Mouse (Mus musculus): ENCODE results near the gene Uso1.

DNA sequence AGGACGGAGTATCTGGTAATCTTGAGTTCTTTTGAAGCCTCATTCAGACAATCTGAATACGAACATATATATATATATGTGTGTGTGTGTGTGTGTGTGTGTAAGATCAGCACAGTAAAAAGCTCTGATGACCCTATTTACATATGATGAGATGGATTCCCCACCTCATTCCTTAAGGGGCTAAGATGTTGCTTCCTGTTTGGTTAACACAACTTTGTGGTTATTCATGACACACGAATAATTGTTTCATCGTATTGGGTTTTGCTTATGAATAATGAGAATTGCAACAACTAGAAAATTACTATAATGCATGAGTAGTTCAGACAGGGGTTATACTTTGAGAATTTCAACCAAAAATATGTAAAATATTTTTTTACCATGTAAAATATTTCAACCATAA, 77.6 kb downstream of the Uso1 start, which contains the start of gene U90926:
- TF ChIP-seq CTCF (IDR thresholded peaks at IDR 0.05) (no peak), POLR2A (IDR thresholded peaks at IDR 0.05; ENCODE audit: insufficient read depth, low read depth, low read length) (no peak), EP300 (IDR thresholded peaks at IDR 0.05; ENCODE audit: insufficient read depth, low read depth, low read length) (no peak)

All from heart, adult 2 months (tissue).